Mouse (Mus musculus): ENCODE data around the gene Rgs13.

The Rgs13 gene

GRCm38 (mm10) chr1:144177166-144177565 is at the start of gene Rgs13:
Rgs13 (minus strand) TSS chr1:144177372.
- no peak for TF ChIP-seq GATA4 (IDR thresholded peaks at IDR 0.05; ENCODE audit: insufficient replicate concordance, low read length)

DNA sequence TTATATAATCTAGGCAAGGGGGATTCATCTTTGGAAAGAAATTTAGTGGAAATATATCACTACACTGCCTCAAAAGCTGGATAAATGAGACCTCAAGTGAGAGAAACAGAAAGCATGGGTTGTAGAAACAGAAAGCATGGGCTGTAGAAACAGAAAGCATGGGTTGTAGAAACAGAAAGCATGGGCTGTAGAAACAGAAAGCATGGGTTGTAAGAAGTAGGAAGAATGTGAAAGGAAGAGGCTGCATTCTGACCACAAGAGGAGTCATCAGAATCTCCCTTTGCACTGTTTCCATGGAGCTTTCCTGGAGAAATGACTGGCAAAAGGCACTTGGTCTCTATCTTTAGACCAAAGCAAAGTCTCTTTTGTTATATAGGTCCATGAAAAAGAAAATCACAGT is 38.1 kb upstream of the Rgs13 start:
- TF ChIP-seq GATA4 (IDR thresholded peaks at IDR 0.05; ENCODE audit: insufficient replicate concordance, low read length): no peak

DNA sequence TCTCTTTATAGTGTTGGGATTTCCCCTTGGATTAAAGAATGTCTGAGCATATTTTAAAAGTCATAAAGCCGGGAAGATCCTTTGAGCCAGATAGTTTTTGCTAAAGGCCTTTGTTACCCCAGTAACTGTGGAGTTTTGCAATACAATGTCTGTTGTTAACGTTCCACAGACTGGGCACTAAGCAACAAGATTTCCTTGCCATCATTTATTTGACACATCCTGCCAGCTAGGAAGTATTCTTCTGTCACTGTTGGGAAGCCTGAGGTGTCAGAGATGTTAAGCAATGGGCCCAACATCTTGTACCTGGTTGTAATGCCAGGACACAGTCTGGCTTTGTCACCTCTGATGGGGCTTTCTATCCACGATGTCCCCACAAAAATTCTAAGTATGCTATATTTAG is 33.7 kb upstream of the Rgs13 start:
- no peak for TF ChIP-seq GATA4 (IDR thresholded peaks at IDR 0.05; ENCODE audit: insufficient replicate concordance, low read length)

GRCm38 (mm10) chr1:144206281-144207061 is 29.3 kb upstream of the Rgs13 start:
- no peak for TF ChIP-seq GATA4 (IDR thresholded peaks at IDR 0.05; ENCODE audit: insufficient replicate concordance, low read length)

GRCm38 (mm10) chr1:144204766-144205165 is 27.6 kb upstream of the Rgs13 start:
- no peak for TF ChIP-seq GATA4 (IDR thresholded peaks at IDR 0.05; ENCODE audit: insufficient replicate concordance, low read length)

- TF ChIP-seq GATA4 (IDR thresholded peaks at IDR 0.05; ENCODE audit: insufficient replicate concordance, low read length): no peak
Measured at GRCm38 (mm10) chr1:144202939-144203338, 25.8 kb upstream of the Rgs13 start.

- TF ChIP-seq GATA4 (IDR thresholded peaks at IDR 0.05; ENCODE audit: insufficient replicate concordance, low read length): no peak
Measured at GRCm38 (mm10) chr1:144200496-144200895, 23.3 kb upstream of the Rgs13 start.

- no peak for TF ChIP-seq GATA4 (IDR thresholded peaks at IDR 0.05; ENCODE audit: insufficient replicate concordance, low read length)
Measured at GRCm38 (mm10) chr1:144199538-144199937, 22.4 kb upstream of the Rgs13 start.

GRCm38 (mm10) chr1:144197684-144198083 is 20.5 kb upstream of the Rgs13 start:
- TF ChIP-seq GATA4 (IDR thresholded peaks at IDR 0.05; ENCODE audit: insufficient replicate concordance, low read length): no peak

DNA sequence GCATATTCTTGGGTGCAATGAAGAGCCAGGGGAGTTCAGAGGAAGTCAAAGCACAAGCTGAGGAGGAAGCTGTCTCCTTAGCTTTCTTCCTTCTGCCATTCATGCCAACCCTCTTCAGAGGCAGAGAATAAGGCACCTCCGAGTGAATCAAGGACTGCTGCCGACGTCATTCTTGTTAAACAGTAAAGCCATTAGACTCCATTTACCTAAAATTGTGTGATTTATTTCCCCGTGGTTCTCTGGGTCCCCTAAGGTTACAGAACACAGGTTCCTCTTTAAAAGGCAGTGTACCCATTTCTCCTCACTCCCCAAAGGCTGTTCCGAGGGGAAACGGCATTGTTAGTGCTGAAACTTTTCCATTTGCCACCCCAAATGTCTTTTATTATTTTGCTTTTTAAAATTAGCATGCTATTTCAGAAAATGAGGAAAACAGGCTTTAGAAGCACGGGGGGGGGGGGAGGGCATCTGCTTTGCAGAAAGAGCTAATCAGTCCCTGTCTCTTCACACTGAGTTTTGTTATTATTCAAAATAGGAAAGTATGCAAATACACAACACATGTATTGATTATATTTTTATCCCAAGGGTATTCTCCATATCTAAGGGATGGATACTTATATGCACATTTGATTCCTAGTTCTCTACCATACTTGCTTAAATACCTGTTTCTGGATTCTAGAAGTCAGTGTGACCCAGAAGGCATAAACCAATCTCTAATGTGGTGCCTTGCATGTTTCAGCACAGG is 9.7 kb upstream of the Rgs13 start:
- TF ChIP-seq GATA4 (IDR thresholded peaks at IDR 0.05; ENCODE audit: insufficient replicate concordance, low read length): no peak

- no peak for TF ChIP-seq GATA4 (IDR thresholded peaks at IDR 0.05; ENCODE audit: insufficient replicate concordance, low read length)
Measured at GRCm38 (mm10) chr1:144184955-144185715, 8.0 kb upstream of the Rgs13 start.

GRCm38 (mm10) chr1:144183622-144184021 is 6.5 kb upstream of the Rgs13 start:
- TF ChIP-seq GATA4 (IDR thresholded peaks at IDR 0.05; ENCODE audit: insufficient replicate concordance, low read length): no peak

DNA sequence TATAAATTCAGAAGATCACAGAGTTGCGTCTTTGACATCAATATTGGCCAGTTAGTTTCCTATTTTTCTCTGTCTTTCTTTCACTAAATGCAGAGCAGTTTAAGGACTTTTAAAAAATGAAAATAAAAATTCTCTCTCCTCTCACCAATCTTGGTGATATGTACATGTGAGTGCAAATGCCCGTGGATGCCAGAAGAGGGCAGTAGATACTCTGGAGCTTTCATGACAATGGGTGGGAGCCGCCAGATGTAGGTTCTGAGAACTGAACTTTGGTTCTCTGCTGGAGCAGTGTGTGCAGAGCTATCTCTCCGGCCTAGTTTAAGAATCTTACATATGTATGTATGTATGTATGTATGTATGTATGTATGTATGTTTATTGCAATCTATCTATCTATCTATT is 2.4 kb upstream of the Rgs13 start:
- TF ChIP-seq GATA4 (IDR thresholded peaks at IDR 0.05; ENCODE audit: insufficient replicate concordance, low read length): no peak

DNA sequence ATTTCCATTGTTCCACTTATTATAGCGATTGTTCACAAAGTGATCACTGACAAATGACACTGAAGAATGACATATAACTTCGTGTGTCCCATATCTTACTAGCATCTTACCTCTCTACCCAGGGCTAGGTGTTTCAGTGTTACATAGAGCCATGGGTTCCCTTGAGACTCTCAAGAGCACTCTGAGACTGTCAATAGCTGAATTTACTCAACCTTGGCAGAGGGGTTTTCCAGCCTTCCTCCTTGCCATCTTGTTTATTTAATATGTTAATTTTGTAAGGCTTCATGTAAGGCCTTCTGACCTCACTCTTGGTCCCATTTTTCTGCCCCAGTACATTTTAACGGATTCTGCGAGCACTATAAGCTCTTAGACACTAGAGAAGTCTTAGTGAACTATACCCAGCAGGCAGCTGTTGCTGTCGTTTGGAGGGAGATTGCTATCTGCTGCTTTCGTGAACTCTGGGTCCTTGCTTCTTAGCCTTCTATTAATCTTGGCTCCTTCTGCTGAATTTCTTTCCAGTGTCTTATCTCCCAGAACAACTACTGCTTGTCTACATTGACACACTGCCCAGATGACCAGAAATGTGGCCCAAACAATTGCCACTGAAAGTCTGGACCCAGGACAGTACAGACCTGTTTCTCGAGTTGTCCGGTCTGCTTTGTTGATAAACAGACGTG is 1.2 kb upstream of the Rgs13 start:
- no peak for TF ChIP-seq GATA4 (IDR thresholded peaks at IDR 0.05; ENCODE audit: insufficient replicate concordance, low read length)

DNA sequence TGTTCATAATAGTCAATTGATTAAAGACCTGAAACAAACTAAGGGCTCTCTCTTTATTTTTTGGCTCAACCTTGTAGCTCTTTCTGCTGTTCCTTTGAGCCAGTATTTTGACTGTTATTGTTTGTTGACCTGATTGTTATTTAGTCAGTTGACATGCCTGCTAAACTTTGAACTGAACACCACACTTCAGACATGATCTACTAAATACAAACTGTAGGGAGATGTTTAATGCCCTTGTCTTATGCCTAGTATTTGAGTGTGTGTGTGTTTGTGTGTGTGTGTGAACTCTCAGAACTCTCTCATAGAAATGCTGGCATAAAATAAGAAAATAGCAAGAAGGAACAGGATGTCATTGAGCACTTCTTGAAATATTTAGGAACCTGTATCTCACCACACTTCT is 448 bp upstream of the Rgs13 start:
- TF ChIP-seq GATA4 (IDR thresholded peaks at IDR 0.05; ENCODE audit: insufficient replicate concordance, low read length): no peak

Data from liver, adult (tissue).